Mouse (Mus musculus) CH12.LX (cell line): ENCODE measurements around the gene Tbc1d9b.

ENCODE experiments used
- CTCF ChIP-seq, 2 experiments: IDR thresholded peaks in 1 of 2; conservative IDR thresholded peaks in 1 of 2; 2 replicates each; pipeline ENCODE4 v1.5.1; 2011 to 2012; ENCODE audit warnings: low read depth in 2 of 2, low read length in 2 of 2, improper control_type of control experiment in 1 of 2, inconsistent platforms in 1 of 2, mild to moderate bottlenecking in 1 of 2, moderate library complexity in 1 of 2
- HCFC1 ChIP-seq: IDR thresholded peaks from 2 replicates; pipeline ENCODE4 v1.6.1; 2012; ENCODE audit warnings: low read depth, mild to moderate bottlenecking, inconsistent platforms, low read length, improper control_type of control experiment
- MAFK ChIP-seq: IDR thresholded peaks from 2 replicates; pipeline ENCODE4 v1.6.1; 2011; ENCODE audit warnings: low read length, improper control_type of control experiment; ENCODE audit not compliant: insufficient replicate concordance
- MEF2A ChIP-seq: IDR thresholded peaks from 2 replicates; pipeline ENCODE4 v1.6.1; 2014; ENCODE audit warnings: low read depth, mild to moderate bottlenecking, inconsistent platforms, low read length, improper control_type of control experiment, borderline replicate concordance
- POLR2A ChIP-seq: IDR thresholded peaks from 2 replicates; pipeline ENCODE4 v1.6.1; 2011; ENCODE audit warnings: low read depth, mild to moderate bottlenecking, improper control_type of control experiment, low read length
- RAD21 ChIP-seq: IDR thresholded peaks from 2 replicates; pipeline ENCODE4 v1.6.1; 2011; ENCODE audit warnings: low read depth, mild to moderate bottlenecking, low read length, improper control_type of control experiment, moderate library complexity
- USF1 ChIP-seq: IDR thresholded peaks from 2 replicates; pipeline ENCODE4 v1.6.1; 2014; ENCODE audit warnings: low read depth, mild to moderate bottlenecking, inconsistent platforms, low read length, improper control_type of control experiment

GRCm38 (mm10) chr11:50210505-50211151 is 79.4 kb downstream of the Tbc1d9b start, which contains the start of the genes Sqstm1 and Mgat4b:
- TF ChIP-seq MEF2A (0 out of 2 replicates have a peak, but pooled peaks have one; percentile 39), MAFK (peak; percentile 94), CTCF (conservative IDR thresholded peaks at IDR 0.05 in 1 of 2, IDR thresholded peaks at IDR 0.05 in 1 of 2; ENCODE audit: low read depth in 2 of 2, low read length in 2 of 2) (no peak), POLR2A (peak; percentile 98), HCFC1 (no peak; the same call in 1 of the 2 replicates), RAD21 (no peak), USF1 (no peak)
